Mouse (Mus musculus) neural tube, embryonic 12.5 days (tissue): Measurements from ENCODE around the gene Fbxw7. TPM values are rescaled to one million over a fixed set of nuclear protein-coding genes. Genes with fewer than 3 reads are reported as not detected.
A peak's percentile ranks its signal among the peaks of the same experiment; 100 is the strongest.

Experiments used
- ATAC-seq: fragments of 200-750 bp; cut with Nextera tagmentation; 2 replicates; pipeline ENCODE4 v1.8.0; 2017; ENCODE audit warnings: low read depth, mild to moderate bottlenecking, moderate TSS enrichment, moderate library complexity; ENCODE audit not compliant: low FRiP score
- H3K27ac ChIP-seq: fragments of 300-500 bp; sonication (generic); 2 replicates; pipeline ENCODE4 v1.5.1; 2016
- H3K27me3 ChIP-seq: fragments of 300-500 bp; sonication (generic); replicated peaks from 2 replicates; pipeline ENCODE4 v1.6.1; 2016; ENCODE audit warnings: mild to moderate bottlenecking
- H3K36me3 ChIP-seq: fragments of 300-500 bp; sonication (generic); 2 replicates; pipeline ENCODE4 v1.6.1; 2016; ENCODE audit warnings: mild to moderate bottlenecking
- H3K4me1 ChIP-seq: fragments of 300-500 bp; sonication (generic); 2 replicates; pipeline ENCODE4 v1.6.1; 2016
- H3K4me2 ChIP-seq: fragments of 300-500 bp; sonication (generic); replicated peaks from 2 replicates; pipeline ENCODE4 v1.6.1; 2016; ENCODE audit warnings: mild to moderate bottlenecking
- H3K4me3 ChIP-seq: fragments of 300-500 bp; sonication (generic); 2 replicates; pipeline ENCODE4 v1.5.1; 2016
- H3K9ac ChIP-seq: fragments of 300-500 bp; sonication (generic); 2 replicates; pipeline ENCODE4 v1.6.1; 2016; ENCODE audit warnings: mild to moderate bottlenecking
- H3K9me3 ChIP-seq: fragments of 300-500 bp; sonication (generic); 2 replicates; pipeline ENCODE4 v1.6.1; 2016; ENCODE audit warnings: mild to moderate bottlenecking
- WGBS: fragments of 180-500 bp; shearing (Covaris S2); methylation state at CpG from one replicate; pipeline ENCODE4 v1.1.7; 2016; 5-methylcytosine and 5-hydroxymethylcytosine counted together
- polyA plus RNA-seq: library from polyadenylated mRNA; unstranded; fragments of >200 nt; fragmentation: Nextera tagmentation; extraction: Ambion mirVana; gene quantifications from 2 replicates; pipeline ENCODE4 v1.2.1, GENCODE M21; 2016

Fbxw7 gene
- polyA plus RNA-seq, 1 experiment from 2014 or later, result 22.7 TPM

DNA sequence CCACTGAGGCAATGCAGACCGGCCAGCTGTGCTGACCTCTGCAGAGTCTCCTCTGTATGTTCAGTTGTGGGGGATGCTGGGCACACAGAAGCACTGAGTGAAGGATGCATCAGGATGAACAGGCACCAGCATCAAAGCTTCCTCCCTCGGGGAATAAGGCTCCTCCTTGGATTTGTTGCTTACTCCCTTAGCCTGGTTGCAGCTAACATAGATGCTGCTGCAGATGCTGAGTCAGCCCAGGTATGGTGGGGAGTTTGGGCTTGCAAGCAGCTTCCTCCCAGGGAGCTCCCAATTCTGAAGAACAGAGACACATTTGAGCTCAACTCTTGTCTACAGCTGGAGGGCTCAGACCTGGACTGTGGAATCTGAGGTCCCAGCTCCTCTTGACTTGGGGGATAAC, 209.2 kb downstream of the Fbxw7 start:
- ATAC-seq, result no peak
- Histone ChIP-seq H3K36me3 (no peaks in the 10 kb centered on the region), H3K9ac (no peak overlapping the region), H3K4me2 (no peak overlapping the region), H3K9me3 (no peaks in the 10 kb centered on the region), H3K4me3 (no peak overlapping the region), H3K4me1 (0 out of 2 replicates have a peak, but pooled peaks cover 9% of the 10 kb centered on the region), H3K27me3 (no peaks in the 10 kb centered on the region), H3K27ac (no peak overlapping the region)
- WGBS, result 77% methylated on average over 2 of the region's 2 CpGs

DNA sequence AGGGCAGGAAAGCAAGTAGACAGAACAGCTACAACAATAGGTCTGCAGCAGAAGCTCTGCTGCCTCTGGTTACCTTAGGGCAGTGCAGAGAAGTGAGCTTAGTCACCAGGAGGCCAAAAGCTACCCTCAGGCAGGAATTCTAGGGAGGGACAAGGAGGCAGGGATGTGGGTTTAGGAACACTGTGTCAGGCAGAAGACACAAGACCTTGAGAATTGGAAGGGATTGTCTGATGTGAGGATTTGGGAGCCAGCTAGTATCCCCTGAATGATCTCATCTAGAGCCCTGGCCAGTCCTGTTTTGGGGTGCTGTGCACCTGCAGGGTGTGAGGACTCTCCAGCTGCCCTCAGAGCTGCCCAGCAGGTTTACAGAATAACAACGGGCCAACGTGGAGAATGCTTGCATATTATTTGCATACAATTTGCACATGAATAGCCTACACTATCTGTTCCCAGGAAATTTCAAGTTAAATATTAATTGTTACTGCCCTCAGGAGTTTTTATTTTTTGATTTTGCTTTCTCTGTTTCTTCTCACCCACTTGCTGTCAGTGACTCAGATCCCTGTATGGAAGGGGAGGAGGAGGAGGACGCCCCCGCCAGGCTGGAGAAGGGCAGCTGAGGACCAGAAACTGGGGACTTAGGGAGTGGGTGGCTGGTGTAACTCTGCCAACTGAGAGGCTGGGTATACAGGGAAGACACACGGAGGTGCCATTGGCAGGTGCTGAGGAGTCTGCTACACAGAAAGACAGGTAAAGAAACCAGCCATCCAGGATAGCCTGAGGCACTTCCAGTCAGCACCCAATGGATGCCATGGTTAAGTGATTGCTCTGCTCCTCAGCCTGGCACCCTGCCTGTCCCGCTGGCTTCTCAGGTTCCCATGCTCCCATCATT, 210.0 kb downstream of the Fbxw7 start:
- ATAC-seq, result peak; percentile 33; the same call in 1 of the 2 replicates
- Histone ChIP-seq H3K9ac (no peak overlapping the region), H3K27ac (no peak overlapping the region), H3K4me3 (no peak overlapping the region), H3K27me3 (no peaks in the 10 kb centered on the region), H3K9me3 (no peaks in the 10 kb centered on the region), H3K4me1 (0 out of 2 replicates have a peak, but pooled peaks cover 9% of the 10 kb centered on the region), H3K4me2 (no peak overlapping the region), H3K36me3 (no peaks in the 10 kb centered on the region)
- WGBS, result 27% methylated on average over 6 of the region's 6 CpGs

Other genes starting within 250 kb of the Fbxw7 start
- 29.0 and 33.5 TPM in 2 replicates for gene Arfip1, start 232.6 kb upstream of the Fbxw7 start, polyA plus RNA-seq
- gene Tigd4, start 221.7 kb upstream of the Fbxw7 start, polyA plus RNA-seq, result 0.05 TPM in 2 replicates
- gene Tmem154, start 149.1 kb upstream of the Fbxw7 start, polyA plus RNA-seq, result 0.57 and 1.1 TPM in 2 replicates